Mouse (Mus musculus): ENCODE measurements at regions not wholly inside any gene's neighbourhood (a gene's known extent, or its start where the extent isn't known, plus 50 kb on each side); places are given as distances from the start of the nearest gene placed in this dataset.

- TF ChIP-seq CTCF (IDR thresholded peaks at IDR 0.05; ENCODE audit: low read depth) (peak; percentile 78), EP300 (IDR thresholded peaks at IDR 0.05; ENCODE audit: low read depth) (no peak)
These were observed 137.8 kb downstream of the B3glct start for GRCm38 (mm10) chr5:149815879-149816278.

All from liver, embryonic 14.5 days (tissue).